Mouse (Mus musculus) CD4-positive naive resting alpha-beta T cell, adult 57 days (primary cell): ENCODE data around the gene Bsph1. TPM values are rescaled to one million over a fixed set of nuclear protein-coding genes. Genes with fewer than 3 reads are reported as not detected.

Experiments
- total RNA-seq: library from RNA; stranded (reverse); gene quantifications from one replicate; pipeline ENCODE4 v1.2.4, GENCODE M21; 2023

Gene Bsph1
- total RNA-seq = not detected

GRCm38 (mm10) chr7:13450541-13450940 is at the start of gene Bsph1:
Bsph1 (plus strand) TSS chr7:13450841.

Other genes starting within 250 kb of the Bsph1 start
- gene Vmn1r89, start 237.8 kb upstream of the Bsph1 start, total RNA-seq = not detected
- 19.8 TPM for gene Lig1, start 173.6 kb upstream of the Bsph1 start, total RNA-seq
- 5.9 TPM for gene Zswim9, start 172.1 kb upstream of the Bsph1 start, total RNA-seq
- 0.27 TPM for gene Pla2g4c, start 126.2 kb upstream of the Bsph1 start, total RNA-seq
- gene Cabp5, start 52.7 kb upstream of the Bsph1 start, total RNA-seq = not detected
- not detected for gene Bsph2, start 120.2 kb downstream of the Bsph1 start, total RNA-seq
- not detected for gene Sult2a5, start 173.1 kb downstream of the Bsph1 start, total RNA-seq